Mouse (Mus musculus) cerebellum, adult 9-11 months (tissue): ENCODE results near the gene Tmem91.

ENCODE experiments used
- DNase-seq: peaks from one replicate; pipeline ENCODE4 v3.0.0; 2022

The Tmem91 gene

DNA sequence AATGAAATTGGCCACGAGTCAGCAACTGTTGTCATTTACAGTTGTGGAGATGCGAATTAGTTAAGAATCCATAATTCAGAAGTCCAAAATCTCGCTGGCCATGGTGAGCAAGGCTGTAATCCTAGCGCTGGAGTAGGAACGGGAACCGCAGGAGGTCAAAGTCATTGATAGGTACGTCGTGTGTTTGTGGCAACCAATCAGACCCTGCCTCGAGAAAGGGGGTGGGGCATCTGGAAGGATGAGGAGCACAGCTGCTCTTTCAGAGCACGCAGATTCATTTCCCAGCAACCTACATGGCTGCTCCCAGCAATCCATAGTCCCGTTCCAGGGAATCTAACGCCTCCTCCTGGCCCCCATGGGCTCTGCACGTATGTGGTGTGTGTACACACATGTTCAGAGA lies 24.9 kb upstream of the Tmem91 start:
- DNase-seq, result no peak

DNA sequence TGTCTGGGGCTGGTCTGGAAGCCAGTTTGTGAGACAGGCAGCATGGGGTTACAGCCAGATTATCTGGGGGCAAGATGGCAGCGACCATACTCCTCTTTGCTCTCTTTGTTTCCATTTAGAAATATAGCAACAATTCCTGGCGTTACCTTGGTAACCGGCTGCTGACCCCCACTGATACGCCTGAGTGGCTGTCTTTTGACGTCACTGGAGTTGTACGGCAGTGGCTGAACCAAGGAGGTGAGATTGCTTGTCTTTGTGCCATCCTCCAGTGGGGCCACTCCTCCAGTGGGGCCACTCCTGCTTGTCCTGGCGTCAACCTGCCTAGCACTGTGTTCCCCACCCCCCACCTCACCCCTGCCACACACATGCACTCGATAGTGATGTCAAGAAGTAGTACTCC lies 19.1 kb upstream of the Tmem91 start:
- DNase-seq, result no peak

GRCm38 (mm10) chr7:25690051-25690450 lies 15.1 kb upstream of the Tmem91 start:
- DNase-seq, result no peak

GRCm38 (mm10) chr7:25689603-25690021 lies 14.6 kb upstream of the Tmem91 start:
- no peak for DNase-seq

GRCm38 (mm10) chr7:25688810-25689586 lies 14.0 kb upstream of the Tmem91 start:
- no peak for DNase-seq

DNA sequence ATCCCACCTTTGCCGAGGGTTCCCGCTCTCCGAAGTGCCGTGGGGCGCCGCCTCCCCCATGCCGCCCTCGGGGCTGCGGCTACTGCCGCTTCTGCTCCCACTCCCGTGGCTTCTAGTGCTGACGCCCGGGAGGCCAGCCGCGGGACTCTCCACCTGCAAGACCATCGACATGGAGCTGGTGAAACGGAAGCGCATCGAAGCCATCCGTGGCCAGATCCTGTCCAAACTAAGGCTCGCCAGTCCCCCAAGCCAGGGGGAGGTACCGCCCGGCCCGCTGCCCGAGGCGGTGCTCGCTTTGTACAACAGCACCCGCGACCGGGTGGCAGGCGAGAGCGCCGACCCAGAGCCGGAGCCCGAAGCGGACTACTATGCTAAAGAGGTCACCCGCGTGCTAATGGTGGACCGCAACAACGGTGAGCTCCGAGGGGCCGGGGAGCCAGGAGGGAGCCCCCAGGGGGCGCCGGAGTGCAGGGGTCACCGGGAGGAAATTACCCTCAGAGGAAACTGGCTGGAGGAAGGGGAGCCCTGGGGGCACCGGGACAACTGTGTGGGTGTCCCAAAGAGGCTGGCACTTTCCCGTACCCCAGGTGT lies 12.9 kb upstream of the Tmem91 start:
- DNase-seq, result no peak

- no peak for DNase-seq
Measured at GRCm38 (mm10) chr7:25686680-25687531, 11.9 kb upstream of the Tmem91 start, which contains the start of gene Tgfb1. Gene Tgfb1 (plus strand): TSS chr7:25687002.

DNA sequence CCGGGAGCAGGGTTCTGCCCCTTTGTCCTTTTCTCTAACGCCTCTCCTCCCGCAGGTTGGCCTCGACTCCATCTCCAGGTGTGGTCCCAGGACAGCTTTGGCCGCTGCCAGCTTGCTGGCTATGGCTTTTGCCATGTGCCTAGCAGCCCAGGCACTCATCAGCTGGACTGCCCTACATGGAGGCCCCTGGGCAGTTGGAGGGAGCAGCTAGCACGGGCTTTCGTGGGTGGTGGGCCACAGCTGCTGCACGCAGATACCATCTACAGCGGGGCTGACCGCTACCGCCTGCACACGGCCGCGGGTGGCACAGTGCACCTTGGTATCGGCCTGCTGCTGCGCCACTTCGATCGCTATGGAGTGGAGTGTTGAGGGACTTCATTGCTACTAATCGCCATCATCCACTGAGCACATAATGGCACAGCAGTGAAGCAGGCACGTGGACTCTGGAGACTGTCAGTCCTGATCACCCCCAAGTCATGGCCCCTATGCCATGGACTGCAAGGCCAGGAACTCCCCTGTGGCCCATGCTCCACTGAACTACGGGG lies 11.0 kb upstream of the Tmem91 start:
- no peak for DNase-seq

GRCm38 (mm10) chr7:25684659-25685058 lies 9.7 kb upstream of the Tmem91 start:
- DNase-seq, result no peak

DNA sequence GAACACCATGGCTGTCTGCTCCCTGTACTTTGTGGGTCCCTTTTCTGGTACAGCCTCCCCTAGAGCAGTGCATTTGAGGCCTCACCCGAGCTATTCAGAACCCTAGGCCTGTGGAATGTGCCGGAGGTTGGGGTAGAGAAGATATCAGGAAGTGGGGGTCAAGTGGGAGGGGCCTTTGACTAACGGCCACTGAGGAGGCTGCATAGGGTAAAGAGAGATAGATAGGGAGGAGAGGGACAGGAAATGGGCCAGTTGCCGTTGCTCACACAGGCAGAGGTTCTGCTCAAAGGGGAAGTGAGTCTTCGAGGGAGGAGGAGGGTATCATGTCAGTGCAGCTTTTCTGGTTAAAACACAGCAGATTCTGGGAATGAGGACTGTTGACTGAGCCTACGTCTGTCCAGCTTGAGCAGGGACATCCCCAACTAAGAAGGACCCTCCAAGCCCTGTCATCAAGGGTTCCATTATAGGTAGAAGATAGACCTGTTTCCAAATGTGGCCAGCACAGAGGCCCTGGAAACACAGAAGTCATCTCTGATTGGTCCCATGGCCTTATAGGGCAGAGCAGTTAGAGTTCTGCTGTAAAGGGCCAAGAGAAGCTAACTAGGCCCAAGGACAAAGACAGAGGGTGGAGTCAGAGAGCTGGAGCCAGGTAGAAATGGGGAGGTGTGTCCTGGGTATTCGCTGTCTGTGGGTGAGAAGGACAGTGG lies 8.7 kb upstream of the Tmem91 start:
- no peak for DNase-seq

- peak; percentile 46 for DNase-seq
Measured at GRCm38 (mm10) chr7:25681341-25682231, 6.6 kb upstream of the Tmem91 start.

- peak; percentile 94 for DNase-seq
Measured at GRCm38 (mm10) chr7:25680514-25681258, 5.7 kb upstream of the Tmem91 start, which contains the start of gene B9d2. Gene B9d2 (plus strand): TSS chr7:25680780.

DNA sequence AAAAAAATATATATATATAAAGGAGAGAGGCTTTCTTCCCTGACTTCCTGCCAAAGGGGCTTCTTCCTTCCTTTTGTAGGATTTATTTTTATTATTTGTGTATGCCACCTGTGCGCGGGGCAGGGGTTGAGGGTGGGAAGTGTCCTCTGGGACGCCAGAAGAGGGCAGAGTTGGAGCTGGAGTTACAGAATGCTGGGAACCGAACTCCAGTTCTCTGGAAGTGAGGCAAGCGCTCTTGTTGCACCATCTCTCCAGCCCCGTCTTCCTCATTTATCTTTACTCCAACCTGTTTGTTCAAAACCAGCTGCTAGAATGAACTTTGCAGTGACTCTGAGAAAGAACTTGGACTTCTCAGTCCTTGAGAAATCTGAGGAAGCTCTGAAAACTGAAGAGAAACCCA lies 5.0 kb upstream of the Tmem91 start:
- no peak for DNase-seq

- peak; percentile 51 for DNase-seq
Measured at GRCm38 (mm10) chr7:25677013-25677412, 2.0 kb upstream of the Tmem91 start.

- DNase-seq, result peak; percentile 98
Measured at GRCm38 (mm10) chr7:25676085-25676781, 1.3 kb upstream of the Tmem91 start.

DNA sequence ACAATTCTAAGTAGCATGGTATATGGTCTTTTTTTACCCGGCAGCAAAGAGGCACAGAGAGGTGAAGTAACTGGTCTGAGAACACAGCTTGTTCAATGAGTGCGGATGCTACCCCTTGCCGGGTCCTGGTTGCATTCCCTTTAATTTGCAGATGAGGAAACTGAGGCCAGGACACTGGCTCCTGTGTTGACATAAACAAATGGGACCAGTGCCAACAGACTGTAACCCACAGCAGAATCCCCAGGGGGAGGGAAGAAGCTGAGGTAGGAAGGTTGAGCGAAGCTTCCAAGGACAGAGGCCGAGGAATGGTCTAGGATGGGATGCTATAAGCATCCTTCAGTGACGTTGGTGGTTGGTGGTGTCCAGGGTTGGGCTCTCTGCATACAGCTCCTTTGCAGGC lies 439 bp upstream of the Tmem91 start:
- DNase-seq, result peak; percentile 58

DNA sequence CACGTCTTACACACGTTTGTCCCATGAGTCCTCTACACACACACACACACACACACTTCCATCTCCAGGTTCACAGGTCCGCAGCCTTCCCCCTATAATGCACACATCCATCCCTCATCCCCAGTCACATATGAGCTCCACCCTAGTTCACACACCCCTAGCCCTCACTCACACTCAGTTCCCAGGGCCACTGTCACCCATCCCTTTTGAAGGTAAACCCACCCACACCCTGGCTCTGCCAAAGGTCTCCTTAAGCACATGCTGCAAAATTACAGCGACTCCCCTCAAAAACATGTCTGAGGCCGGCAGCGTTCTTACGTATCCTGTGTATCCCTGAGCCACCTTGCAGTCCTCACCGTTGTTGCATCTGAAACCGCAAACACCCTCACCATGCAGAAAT lies 669 bp downstream of the Tmem91 start:
- DNase-seq, result no peak

DNA sequence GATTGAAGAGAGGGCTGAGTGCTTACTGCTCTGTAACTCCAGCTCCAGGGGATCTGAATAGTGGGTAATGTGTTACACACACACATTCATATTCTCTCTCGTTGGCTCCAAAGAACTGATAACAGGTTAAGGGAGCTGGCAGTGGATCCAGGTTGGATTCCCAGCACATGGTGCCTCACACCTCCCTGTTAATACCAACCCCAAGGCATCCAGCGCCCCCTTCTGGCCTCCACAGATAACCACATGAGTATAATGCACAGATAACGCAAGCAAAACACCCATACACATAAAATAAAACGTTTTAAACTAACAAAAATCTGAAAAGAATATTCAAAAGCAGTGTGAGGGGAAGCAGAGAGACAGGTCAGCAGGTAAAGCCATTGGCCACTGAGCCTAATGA lies 2.5 kb downstream of the Tmem91 start:
- DNase-seq, result no peak

DNA sequence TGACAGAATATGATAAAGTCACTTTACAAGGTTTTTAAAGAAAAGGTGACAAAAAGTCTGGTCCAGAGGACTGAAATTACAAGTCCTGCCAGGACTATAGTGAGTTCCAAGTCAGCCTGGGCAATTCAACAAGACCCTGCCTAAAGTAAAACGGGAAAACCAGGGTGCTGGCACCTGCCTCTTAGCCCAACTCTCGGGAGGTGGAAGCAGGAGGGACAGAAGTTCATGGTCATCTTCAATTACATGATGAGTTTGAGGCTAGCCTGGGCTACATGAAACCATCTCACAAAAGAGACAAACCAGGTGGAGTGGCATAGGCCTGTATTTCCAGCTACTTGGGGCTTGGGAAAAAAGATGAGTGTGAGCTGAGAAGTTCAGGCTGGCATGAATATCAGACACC lies 3.3 kb downstream of the Tmem91 start:
- no peak for DNase-seq

- no peak for DNase-seq
Measured at GRCm38 (mm10) chr7:25670096-25670495, 4.9 kb downstream of the Tmem91 start.
